Mouse (Mus musculus) stomach, postnatal 0 days (tissue): ENCODE results near the gene Cyp26a1. TPM values are rescaled to one million over a fixed set of nuclear protein-coding genes. Genes with fewer than 3 reads are reported as not detected.

Source experiments
- ATAC-seq: fragments of 200-750 bp; cut with Nextera tagmentation; 2 replicates; pipeline ENCODE4 v1.8.0; 2017; ENCODE audit not compliant: low FRiP score, low TSS enrichment
- DNase-seq: peaks from one replicate; pipeline ENCODE4 v3.0.0-alpha.2; 2016; ENCODE audit warnings: low spot score
- H3K27ac ChIP-seq: fragments of 300-500 bp; sonication (generic); replicated peaks from 2 replicates; pipeline ENCODE4 v1.5.1; 2014; ENCODE audit warnings: mild to moderate bottlenecking, control low read depth
- H3K27me3 ChIP-seq: fragments of 300-500 bp; sonication (generic); 2 replicates; pipeline ENCODE4 v1.6.1; 2014; ENCODE audit warnings: low read length; ENCODE audit not compliant: control insufficient read depth, insufficient read depth
- H3K36me3 ChIP-seq: fragments of 300-500 bp; sonication (generic); 2 replicates; pipeline ENCODE4 v1.6.1; 2014; ENCODE audit warnings: low read length, mixed read lengths; ENCODE audit not compliant: control insufficient read depth, insufficient read depth
- H3K4me1 ChIP-seq: fragments of 300-500 bp; sonication (generic); replicated peaks from 2 replicates; pipeline ENCODE4 v1.6.1; 2014; ENCODE audit warnings: antibody characterized with exemption; ENCODE audit not compliant: control insufficient read depth, insufficient read depth
- H3K4me2 ChIP-seq: fragments of 300-500 bp; sonication (generic); replicated peaks from 2 replicates; pipeline ENCODE4 v1.6.1; 2014; ENCODE audit warnings: low read depth, mild to moderate bottlenecking, control low read depth, moderate library complexity
- H3K4me3 ChIP-seq: fragments of 300-500 bp; sonication (generic); 2 replicates; pipeline ENCODE4 v1.5.1; 2014; ENCODE audit warnings: low read depth, low read length, control low read depth
- H3K9ac ChIP-seq: fragments of 300-500 bp; sonication (generic); 2 replicates; pipeline ENCODE4 v1.6.1; 2014; ENCODE audit warnings: mild to moderate bottlenecking, low read length, control low read depth, mixed read lengths
- H3K9me3 ChIP-seq: fragments of 300-500 bp; sonication (generic); 2 replicates; pipeline ENCODE4 v1.6.1; 2016; ENCODE audit warnings: low read length; ENCODE audit not compliant: control insufficient read depth
- CTCF ChIP-seq: IDR thresholded peaks from 2 replicates; pipeline ENCODE4 v1.5.1; 2016; ENCODE audit warnings: antibody characterized with exemption, low read depth, mild to moderate bottlenecking, moderate library complexity
- EP300 ChIP-seq: optimal IDR thresholded peaks from 2 replicates; pipeline ENCODE3; 2016; ENCODE audit warnings: antibody characterized with exemption
- WGBS: fragments of 180-500 bp; shearing (Covaris S2); extraction: QIAGEN DNeasy Blood & Tissue Kit; methylation state at CpG from one replicate; pipeline ENCODE4 v1.1.7; 2014; 5-methylcytosine and 5-hydroxymethylcytosine counted together
- polyA plus RNA-seq: library from polyadenylated mRNA; unstranded; fragments of >200 nt; fragmentation: Nextera tagmentation; extraction: Ambion mirVana; gene quantifications from 2 replicates; pipeline ENCODE4 v1.2.1, GENCODE M21; 2015

Gene Cyp26a1
- polyA plus RNA-seq, 1 experiment from 2014 or later: 1.4 TPM

GRCm38 (mm10) chr19:37695762-37696602 lies 1.6 kb upstream of the Cyp26a1 start:
- H3K36me3 ChIP-seq: no peaks in the 10 kb centered on the region
- no peak overlapping the region for H3K27ac ChIP-seq
- ATAC-seq (no peak), DNase-seq (no peak)
- H3K9ac ChIP-seq: no peak overlapping the region
- H3K4me2 ChIP-seq: no peak overlapping the region; the same call in 1 of the 2 replicates
- peaks cover 58% of the 10 kb centered on the region for H3K27me3 ChIP-seq
- peak overlapping the region; percentile 4; the same call in 1 of the 2 replicates for H3K4me3 ChIP-seq
- peaks cover 2% of the 10 kb centered on the region; the same call in 1 of the 2 replicates for H3K4me1 ChIP-seq
- whole genome bisulfite sequencing: 8% methylated on average over 42 of the region's 42 CpGs
- no peak for TF ChIP-seq CTCF
- TF ChIP-seq EP300: no peak
- H3K9me3 ChIP-seq: no peaks in the 10 kb centered on the region

DNA sequence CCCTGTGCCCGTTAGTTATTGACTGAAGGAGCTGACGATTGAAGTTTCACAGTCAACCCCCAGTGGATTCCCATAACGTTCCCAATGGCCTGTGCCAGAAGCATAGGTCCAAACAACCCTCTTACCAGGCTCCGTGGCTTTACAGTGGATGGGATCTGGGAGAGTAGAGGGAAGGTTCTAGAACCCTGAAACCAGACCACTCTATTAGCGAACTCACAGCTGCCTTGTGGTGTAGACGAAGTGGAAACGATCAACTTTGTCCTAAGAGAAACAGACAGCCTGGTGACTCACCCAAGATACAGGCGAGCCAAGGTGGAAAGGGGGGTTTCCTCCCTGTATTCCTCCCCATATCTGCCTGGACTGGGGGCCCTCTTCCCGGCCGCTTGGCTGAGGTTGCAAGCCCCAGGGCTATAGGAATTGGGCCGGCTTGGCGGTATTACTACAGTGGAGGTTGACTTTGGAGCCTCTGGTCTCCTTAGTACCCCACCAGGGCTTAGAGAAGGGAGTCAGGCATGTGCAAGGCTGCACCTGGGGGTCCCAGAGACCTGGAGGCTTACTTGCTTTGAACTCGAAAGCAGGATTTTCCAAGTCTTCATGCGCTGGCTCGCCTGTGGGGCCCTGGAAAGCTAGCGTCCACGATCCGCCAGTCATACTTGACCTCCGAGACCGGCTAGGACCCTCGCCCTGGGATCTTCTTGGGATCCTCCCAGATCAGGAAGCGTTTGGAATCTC lies 829 bp upstream of the Cyp26a1 start:
- Histone ChIP-seq H3K4me2 (peak overlapping the region; percentile 52), H3K4me1 (peaks cover 2% of the 10 kb centered on the region; the same call in 1 of the 2 replicates), H3K27ac (no peak overlapping the region), H3K4me3 (peak overlapping the region; percentile 32), H3K36me3 (no peaks in the 10 kb centered on the region), H3K9ac (no peak overlapping the region), H3K27me3 (peaks cover 57% of the 10 kb centered on the region), H3K9me3 (no peaks in the 10 kb centered on the region)
- ATAC-seq (no peak), DNase-seq (no peak)
- 4% methylated on average over 22 of the region's 22 CpGs for WGBS
- TF ChIP-seq EP300 (no peak), CTCF (no peak)

DNA sequence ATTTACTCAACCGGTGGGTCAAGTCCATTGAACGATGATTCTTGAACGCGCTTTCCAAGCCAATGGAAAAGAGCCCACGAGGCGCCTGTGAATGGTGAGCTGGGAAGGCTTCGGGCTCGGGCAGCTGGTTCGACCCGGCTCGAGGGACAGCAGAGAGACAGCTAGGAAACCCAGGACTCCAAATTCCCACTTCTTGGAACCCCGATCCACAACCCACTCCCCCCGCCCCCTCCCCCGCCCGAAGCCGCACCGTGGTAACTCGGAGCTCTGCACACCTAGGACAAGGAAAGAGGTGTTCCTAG lies 312 bp upstream of the Cyp26a1 start:
- H3K36me3 ChIP-seq: no peaks in the 10 kb centered on the region
- H3K27ac ChIP-seq: no peak overlapping the region
- no peak overlapping the region for H3K9ac ChIP-seq
- ATAC-seq (no peak), DNase-seq (no peak)
- H3K4me1 ChIP-seq: peaks cover 2% of the 10 kb centered on the region; the same call in 1 of the 2 replicates
- no peaks in the 10 kb centered on the region for H3K9me3 ChIP-seq
- TF ChIP-seq CTCF: no peak
- no peak for TF ChIP-seq EP300
- peak overlapping the region; percentile 52 for H3K4me2 ChIP-seq
- peak overlapping the region; percentile 32 for H3K4me3 ChIP-seq
- H3K27me3 ChIP-seq: peaks cover 56% of the 10 kb centered on the region
- WGBS: 2% methylated on average over 17 of the region's 18 CpGs

- no peak for TF ChIP-seq CTCF
- Histone ChIP-seq H3K9ac (no peak overlapping the region), H3K9me3 (no peaks in the 10 kb centered on the region), H3K4me3 (peak overlapping the region; percentile 32; the same call in 1 of the 2 replicates), H3K27me3 (peaks cover 50% of the 10 kb centered on the region), H3K27ac (no peak overlapping the region), H3K36me3 (no peaks in the 10 kb centered on the region), H3K4me2 (peak overlapping the region; percentile 52), H3K4me1 (no peaks in the 10 kb centered on the region; the same call in 1 of the 2 replicates)
- DNase-seq (no peak), ATAC-seq (no peak)
- WGBS: 1% methylated on average over 63 of the region's 63 CpGs
These were observed 919 bp downstream of the Cyp26a1 start for GRCm38 (mm10) chr19:37698273-37699160.

DNA sequence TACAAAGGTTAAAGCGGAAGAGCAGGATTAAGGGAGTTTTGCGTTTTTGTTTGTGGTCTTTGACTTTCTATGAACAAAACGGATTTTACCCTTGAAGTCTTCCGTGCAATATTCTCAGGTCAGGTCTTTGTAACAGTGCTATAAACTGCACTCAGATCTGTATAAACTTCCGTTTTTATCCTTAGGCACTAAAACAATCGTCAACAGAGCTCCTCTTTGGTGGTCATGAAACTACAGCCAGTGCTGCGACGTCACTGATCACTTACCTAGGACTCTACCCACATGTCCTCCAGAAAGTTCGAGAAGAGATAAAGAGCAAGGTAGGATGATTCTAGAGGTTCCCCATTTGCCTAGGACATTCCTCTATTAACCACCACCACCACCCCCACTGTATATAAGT lies 2.1 kb downstream of the Cyp26a1 start:
- Histone ChIP-seq H3K4me3 (no peak overlapping the region), H3K9me3 (no peaks in the 10 kb centered on the region), H3K4me1 (no peaks in the 10 kb centered on the region; the same call in 1 of the 2 replicates), H3K4me2 (no peak overlapping the region), H3K27ac (no peak overlapping the region), H3K36me3 (no peaks in the 10 kb centered on the region), H3K27me3 (peaks cover 42% of the 10 kb centered on the region), H3K9ac (no peak overlapping the region)
- TF ChIP-seq EP300 (no peak), CTCF (no peak)
- DNase-seq (no peak), ATAC-seq (no peak)
- WGBS: 28% methylated on average over 9 of the region's 9 CpGs
